ENCODE assay signal across 8 mouse cellular contexts in genomic region chr12:86802005-86802671, GRCm38 (mm10).
DNase-seq lines count a peak whose midpoint lies in the region; ATAC-seq and TF ChIP-seq lines count a peak whose summit lies in the region.

No protein-coding gene starts in this region.

- H3K36me3 ChIP-seq in E14TG2a.4 (ENCODE audit: insufficient read depth, low read length), result no peaks in the 10 kb centered on the region
- no peaks in the 10 kb centered on the region for H3K36me3 ChIP-seq in intestine, embryonic 16.5 days (ENCODE audit: control insufficient read depth, insufficient read depth, low read length)
- H3K36me3 ChIP-seq in liver, embryonic 13.5 days, result no peaks in the 10 kb centered on the region
- H3K36me3 ChIP-seq in neural tube, embryonic 15.5 days, result no peaks in the 10 kb centered on the region

- peak overlapping the region; percentile 23 for H3K4me2 ChIP-seq in intestine, embryonic 16.5 days (ENCODE audit: low read depth, low read length)
- H3K4me2 ChIP-seq in liver, embryonic 13.5 days, result peak overlapping the region; percentile 69
- H3K4me2 ChIP-seq in neural tube, embryonic 15.5 days, result peak overlapping the region; percentile 34

- H3K27ac ChIP-seq in intestine, embryonic 16.5 days (ENCODE audit: low read length), result peak overlapping the region; percentile 84
- peak overlapping the region; percentile 85 for H3K27ac ChIP-seq in liver, embryonic 13.5 days
- H3K27ac ChIP-seq in neural tube, embryonic 15.5 days (replicated peaks), result peak overlapping the region; percentile 98

- peak; percentile 26 for ATAC-seq in common myeloid progenitor, adult 5-6 weeks (replicated peaks; ENCODE audit: low read depth, poor library complexity, severe bottlenecking)
- peak; percentile 23; the same call in 1 of the 2 replicates for ATAC-seq in intestine, embryonic 16.5 days
- no peak for ATAC-seq in liver, embryonic 13.5 days (ENCODE audit: low read depth)
- ATAC-seq in neural tube, embryonic 15.5 days (ENCODE audit: low FRiP score), result no peak; the same call in 1 of the 2 replicates
- ATAC-seq in monocyte, adult 5-6 weeks (replicated peaks; ENCODE audit: insufficient number of reproducible peaks, low FRiP score, low TSS enrichment, poor library complexity, severe bottlenecking), result no peak

- H3K4me3 ChIP-seq in E14TG2a.4 (replicated peaks; ENCODE audit: low read length), result peak overlapping the region; percentile 75
- 0 out of 2 replicates have a peak overlapping the region, but pooled peaks have one; percentile 13 for H3K4me3 ChIP-seq in intestine, embryonic 16.5 days (ENCODE audit: low read length)
- H3K4me3 ChIP-seq in liver, embryonic 13.5 days (replicated peaks), result peak overlapping the region; percentile 40; the same call in 1 of the 2 replicates
- H3K4me3 ChIP-seq in neural tube, embryonic 15.5 days (replicated peaks), result no peak overlapping the region

- peaks cover 91% of the 10 kb centered on the region for H3K4me1 ChIP-seq in E14TG2a.4 (replicated peaks; ENCODE audit: low read depth, low read length)
- H3K4me1 ChIP-seq in intestine, embryonic 16.5 days (ENCODE audit: control insufficient read depth, insufficient read depth, low read length), result peaks cover 65% of the 10 kb centered on the region
- H3K4me1 ChIP-seq in liver, embryonic 13.5 days (replicated peaks), result peaks cover 72% of the 10 kb centered on the region
- peaks cover 86% of the 10 kb centered on the region for H3K4me1 ChIP-seq in neural tube, embryonic 15.5 days

- H3K9me3 ChIP-seq in E14TG2a.4 (ENCODE audit: low read length), result no peaks in the 10 kb centered on the region
- H3K9me3 ChIP-seq in intestine, embryonic 16.5 days (ENCODE audit: control insufficient read depth, low read length), result no peaks in the 10 kb centered on the region
- H3K9me3 ChIP-seq in liver, embryonic 13.5 days (replicated peaks), result no peaks in the 10 kb centered on the region
- no peaks in the 10 kb centered on the region for H3K9me3 ChIP-seq in neural tube, embryonic 15.5 days (replicated peaks)

- peak; percentile 66 for DNase-seq in 3134 (ENCODE audit: extremely low read depth, insufficient read length, low spot score)
- peak; percentile 98 for DNase-seq in heart, adult 11 months
- no peak for DNase-seq in liver, embryonic 13.5 days

- H3K9ac ChIP-seq in intestine, embryonic 16.5 days (ENCODE audit: low read depth, low read length), result peak overlapping the region; percentile 10
- H3K9ac ChIP-seq in liver, embryonic 13.5 days, result peak overlapping the region; percentile 56
- H3K9ac ChIP-seq in neural tube, embryonic 15.5 days (replicated peaks), result peak overlapping the region; percentile 36

- TF ChIP-seq CTCF in E14TG2a.4 (conservative IDR thresholded peaks at IDR 0.05; ENCODE audit: low read length), result no peak

- WGBS in intestine, embryonic 16.5 days, result 6% methylated on average over 17 of the region's 17 CpGs
- 17% methylated on average over 17 of the region's 17 CpGs for WGBS in liver, embryonic 13.5 days (ENCODE audit: insufficient replicate concordance)
- WGBS in neural tube, embryonic 15.5 days, result 3% methylated on average over 17 of the region's 17 CpGs

- no peaks in the 10 kb centered on the region for H3K27me3 ChIP-seq in E14TG2a.4 (ENCODE audit: insufficient read depth, low read length)
- no peaks in the 10 kb centered on the region for H3K27me3 ChIP-seq in intestine, embryonic 16.5 days (replicated peaks; ENCODE audit: control insufficient read depth, insufficient read depth, low read length)
- peaks cover 34% of the 10 kb centered on the region for H3K27me3 ChIP-seq in liver, embryonic 13.5 days
- no peaks in the 10 kb centered on the region for H3K27me3 ChIP-seq in neural tube, embryonic 15.5 days (replicated peaks)

Comparison
In these comparisons a context has a peak if more than half of its experiments do, and no peak if none do; other contexts are left out.
1. ATAC-seq: peak in common myeloid progenitor, adult 5-6 weeks (single experiment) and intestine, embryonic 16.5 days (single experiment); none in liver, embryonic 13.5 days (single experiment), neural tube, embryonic 15.5 days (single experiment) and monocyte, adult 5-6 weeks (single experiment).
2. Peak in every context shown above with its lines, with median percentiles within 50 percentile points of each other: H3K27ac ChIP-seq, H3K4me2 ChIP-seq and H3K9ac ChIP-seq.